Mouse (Mus musculus): Measurements from ENCODE around the gene Ap5b1. TPM values are rescaled to one million over a fixed set of nuclear protein-coding genes. Genes with fewer than 3 reads are reported as not detected.
A peak's percentile ranks its signal among the peaks of the same experiment; 100 is the strongest.

The Ap5b1 gene
- polyA plus RNA-seq (2015; fragmentation: Nextera tagmentation; extraction: Ambion mirVana): 5.7 and 5.9 TPM in 2 replicates

GRCm38 (mm10) chr19:5567534-5568469, at the start of gene Ap5b1:
Gene Ap5b1 (plus strand): TSS chr19:5568025.
- Histone ChIP-seq H3K27me3 (peaks cover 14% of the 10 kb centered on the region), H3K9ac (peak within 1 kb of the TSS; percentile 63), H3K4me2 (peak within 1 kb of the TSS; percentile 94), H3K4me1 (peaks cover 21% of the 10 kb centered on the region), H3K36me3 (peaks cover 2% of the 10 kb centered on the region; the same call in 1 of the 2 replicates), H3K9me3 (no peaks in the 10 kb centered on the region), H3K4me3 (peak within 1 kb of the TSS; percentile 81), H3K27ac (peak within 1 kb of the TSS; percentile 93)
- WGBS: under 1% methylated on average over 102 of the region's 102 CpGs
- ATAC-seq (ENCODE audit: borderline replicate concordance, extremely low read depth, low FRiP score, low TSS enrichment): peak; percentile 90

GRCm38 (mm10) chr19:5518721-5519120, 49.1 kb upstream of the Ap5b1 start:
- H3K9ac ChIP-seq: no peak overlapping the region
- no peak overlapping the region for H3K4me2 ChIP-seq
- H3K4me3 ChIP-seq: no peak overlapping the region
- no peak for ATAC-seq (ENCODE audit: borderline replicate concordance, extremely low read depth, low FRiP score, low TSS enrichment)
- H3K4me1 ChIP-seq: no peaks in the 10 kb centered on the region
- H3K36me3 ChIP-seq: no peaks in the 10 kb centered on the region
- WGBS: 80% methylated on average over 3 of the region's 3 CpGs
- no peak overlapping the region for H3K27ac ChIP-seq
- H3K27me3 ChIP-seq: no peaks in the 10 kb centered on the region
- H3K9me3 ChIP-seq: no peaks in the 10 kb centered on the region

- Histone ChIP-seq H3K27me3 (no peaks in the 10 kb centered on the region), H3K4me2 (no peak overlapping the region), H3K9ac (no peak overlapping the region), H3K9me3 (no peaks in the 10 kb centered on the region), H3K27ac (no peak overlapping the region), H3K4me1 (peaks cover 8% of the 10 kb centered on the region; the same call in 1 of the 2 replicates), H3K36me3 (no peaks in the 10 kb centered on the region), H3K4me3 (no peak overlapping the region)
- no peak for ATAC-seq (ENCODE audit: borderline replicate concordance, extremely low read depth, low FRiP score, low TSS enrichment)
- 56% methylated on average over 5 of the region's 5 CpGs for WGBS
Observed at GRCm38 (mm10) chr19:5525204-5525603, 42.6 kb upstream of the Ap5b1 start.

- peaks cover 19% of the 10 kb centered on the region; the same call in 1 of the 2 replicates for H3K4me1 ChIP-seq
- H3K4me2 ChIP-seq: peak overlapping the region; percentile 52
- ATAC-seq (ENCODE audit: borderline replicate concordance, extremely low read depth, low FRiP score, low TSS enrichment): peak; percentile 96
- no peaks in the 10 kb centered on the region for H3K27me3 ChIP-seq
- peak overlapping the region; percentile 29 for H3K4me3 ChIP-seq
- no peaks in the 10 kb centered on the region for H3K36me3 ChIP-seq
- WGBS: 10% methylated on average over 20 of the region's 20 CpGs
- no peaks in the 10 kb centered on the region for H3K9me3 ChIP-seq
- no peak overlapping the region for H3K9ac ChIP-seq
- H3K27ac ChIP-seq: peak overlapping the region; percentile 87
Observed at GRCm38 (mm10) chr19:5529325-5530137, 38.3 kb upstream of the Ap5b1 start.

GRCm38 (mm10) chr19:5530138-5530524, 37.7 kb upstream of the Ap5b1 start:
- no peak for ATAC-seq (ENCODE audit: borderline replicate concordance, extremely low read depth, low FRiP score, low TSS enrichment)
- no peak overlapping the region for H3K9ac ChIP-seq
- no peaks in the 10 kb centered on the region for H3K9me3 ChIP-seq
- peak overlapping the region; percentile 77 for H3K27ac ChIP-seq
- peak overlapping the region; percentile 52 for H3K4me2 ChIP-seq
- no peaks in the 10 kb centered on the region for H3K36me3 ChIP-seq
- H3K4me1 ChIP-seq: peaks cover 19% of the 10 kb centered on the region; the same call in 1 of the 2 replicates
- no peaks in the 10 kb centered on the region; the same call in 1 of the 2 replicates for H3K27me3 ChIP-seq
- 49% methylated on average over 7 of the region's 7 CpGs for WGBS
- no peak overlapping the region for H3K4me3 ChIP-seq

GRCm38 (mm10) chr19:5532520-5532919, 35.3 kb upstream of the Ap5b1 start:
- Histone ChIP-seq H3K27me3 (no peaks in the 10 kb centered on the region; the same call in 1 of the 2 replicates), H3K9me3 (no peaks in the 10 kb centered on the region), H3K9ac (no peak overlapping the region), H3K27ac (no peak overlapping the region), H3K4me3 (no peak overlapping the region), H3K4me2 (no peak overlapping the region), H3K36me3 (no peaks in the 10 kb centered on the region), H3K4me1 (peaks cover 19% of the 10 kb centered on the region; the same call in 1 of the 2 replicates)
- WGBS: 54% methylated on average over 8 of the region's 8 CpGs
- ATAC-seq (ENCODE audit: borderline replicate concordance, extremely low read depth, low FRiP score, low TSS enrichment): no peak

GRCm38 (mm10) chr19:5538786-5539185, 29.0 kb upstream of the Ap5b1 start:
- no peak overlapping the region for H3K27ac ChIP-seq
- no peaks in the 10 kb centered on the region; the same call in 1 of the 2 replicates for H3K27me3 ChIP-seq
- no peaks in the 10 kb centered on the region for H3K9me3 ChIP-seq
- H3K9ac ChIP-seq: no peak overlapping the region
- no peak overlapping the region for H3K4me2 ChIP-seq
- ATAC-seq (ENCODE audit: borderline replicate concordance, extremely low read depth, low FRiP score, low TSS enrichment): no peak
- H3K36me3 ChIP-seq: no peaks in the 10 kb centered on the region
- H3K4me3 ChIP-seq: no peak overlapping the region
- 67% methylated on average over 8 of the region's 8 CpGs for WGBS
- no peaks in the 10 kb centered on the region for H3K4me1 ChIP-seq

- H3K27me3 ChIP-seq: no peaks in the 10 kb centered on the region
- no peak overlapping the region for H3K9ac ChIP-seq
- no peaks in the 10 kb centered on the region for H3K9me3 ChIP-seq
- no peak overlapping the region for H3K27ac ChIP-seq
- 74% methylated on average over 9 of the region's 9 CpGs for WGBS
- no peak overlapping the region for H3K4me3 ChIP-seq
- H3K36me3 ChIP-seq: no peaks in the 10 kb centered on the region
- H3K4me2 ChIP-seq: no peak overlapping the region
- ATAC-seq (ENCODE audit: borderline replicate concordance, extremely low read depth, low FRiP score, low TSS enrichment): no peak
- peaks cover 9% of the 10 kb centered on the region for H3K4me1 ChIP-seq
Observed at GRCm38 (mm10) chr19:5543362-5543761, 24.5 kb upstream of the Ap5b1 start.

- WGBS: 48% methylated on average over 11 of the region's 11 CpGs
Observed at GRCm38 (mm10) chr19:5544031-5544430, 23.8 kb upstream of the Ap5b1 start.

GRCm38 (mm10) chr19:5547471-5548056, 20.3 kb upstream of the Ap5b1 start:
- no peaks in the 10 kb centered on the region for H3K27me3 ChIP-seq
- H3K4me3 ChIP-seq: no peak overlapping the region
- H3K9me3 ChIP-seq: no peaks in the 10 kb centered on the region
- H3K9ac ChIP-seq: no peak overlapping the region
- H3K27ac ChIP-seq: no peak overlapping the region
- 39% methylated on average over 4 of the region's 4 CpGs for WGBS
- H3K4me1 ChIP-seq: peaks cover 9% of the 10 kb centered on the region
- no peak overlapping the region for H3K4me2 ChIP-seq
- no peaks in the 10 kb centered on the region for H3K36me3 ChIP-seq
- peak; percentile 58; the same call in 1 of the 2 replicates for ATAC-seq (ENCODE audit: borderline replicate concordance, extremely low read depth, low FRiP score, low TSS enrichment)

More at GRCm38 (mm10) chr19:5544031-5544430, 23.8 kb upstream of the Ap5b1 start:
- ATAC-seq (ENCODE audit: borderline replicate concordance, extremely low read depth, low FRiP score, low TSS enrichment): no peak
- no peak overlapping the region for H3K4me3 ChIP-seq
- H3K27me3 ChIP-seq: no peaks in the 10 kb centered on the region
- H3K36me3 ChIP-seq: no peaks in the 10 kb centered on the region
- no peak overlapping the region for H3K4me2 ChIP-seq
- H3K9ac ChIP-seq: no peak overlapping the region
- H3K9me3 ChIP-seq: no peaks in the 10 kb centered on the region
- peaks cover 9% of the 10 kb centered on the region for H3K4me1 ChIP-seq
- no peak overlapping the region for H3K27ac ChIP-seq

- Histone ChIP-seq H3K9ac (no peak overlapping the region), H3K9me3 (no peaks in the 10 kb centered on the region), H3K36me3 (no peaks in the 10 kb centered on the region), H3K4me2 (no peak overlapping the region), H3K4me3 (no peak overlapping the region), H3K27ac (no peak overlapping the region), H3K27me3 (peaks cover 36% of the 10 kb centered on the region), H3K4me1 (0 out of 2 replicates have a peak, but pooled peaks cover 13% of the 10 kb centered on the region)
- 51% methylated on average over 8 of the region's 8 CpGs for WGBS
- no peak for ATAC-seq (ENCODE audit: borderline replicate concordance, extremely low read depth, low FRiP score, low TSS enrichment)
Observed at GRCm38 (mm10) chr19:5553802-5554201, 14.0 kb upstream of the Ap5b1 start.

Data from lung, embryonic 15.5 days (tissue).